Mouse (Mus musculus) G1E-ER4 (cell line): Measurements from ENCODE around the gene Slc38a1. TPM values are rescaled to one million over a fixed set of nuclear protein-coding genes. Genes with fewer than 3 reads are reported as not detected.

ENCODE experiments used
- GATA1 ChIP-seq: IDR thresholded peaks from one replicate; pipeline ENCODE4 v1.8.0; 2012; ENCODE audit warnings: low read length, inconsistent platforms
- polyA plus RNA-seq: library from polyadenylated mRNA; stranded (reverse); fragments of >175 nt; gene quantifications from 2 replicates; pipeline ENCODE4 v1.2.3, GENCODE M21; 2012

Gene Slc38a1
- polyA plus RNA-seq, 1 experiment = not detected

GRCm38 (mm10) chr15:96551569-96552380 lies 90.9 kb downstream of the Slc38a1 start:
- no peak for TF ChIP-seq GATA1

- no peak for TF ChIP-seq GATA1
These were observed 91.6 kb downstream of the Slc38a1 start for GRCm38 (mm10) chr15:96551107-96551506.

DNA sequence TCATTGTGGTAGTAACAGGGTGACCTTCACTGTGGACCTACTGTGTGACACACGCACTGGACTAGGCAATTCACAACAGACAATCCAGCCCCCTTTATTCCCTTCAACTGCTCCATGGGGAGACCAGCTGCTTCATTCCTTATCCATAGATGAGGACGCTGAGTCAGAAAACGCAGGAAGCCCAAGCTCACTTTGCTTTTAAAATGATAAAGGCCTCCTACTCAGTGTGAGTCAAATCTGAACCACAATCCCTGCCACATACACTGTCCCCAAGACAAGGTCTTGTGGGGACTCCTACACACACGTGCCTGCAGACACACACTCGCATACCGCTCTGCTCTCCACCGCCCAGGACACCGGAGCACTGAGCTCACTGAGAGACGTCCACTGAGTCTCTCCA lies 94.3 kb downstream of the Slc38a1 start:
- TF ChIP-seq GATA1 = no peak

DNA sequence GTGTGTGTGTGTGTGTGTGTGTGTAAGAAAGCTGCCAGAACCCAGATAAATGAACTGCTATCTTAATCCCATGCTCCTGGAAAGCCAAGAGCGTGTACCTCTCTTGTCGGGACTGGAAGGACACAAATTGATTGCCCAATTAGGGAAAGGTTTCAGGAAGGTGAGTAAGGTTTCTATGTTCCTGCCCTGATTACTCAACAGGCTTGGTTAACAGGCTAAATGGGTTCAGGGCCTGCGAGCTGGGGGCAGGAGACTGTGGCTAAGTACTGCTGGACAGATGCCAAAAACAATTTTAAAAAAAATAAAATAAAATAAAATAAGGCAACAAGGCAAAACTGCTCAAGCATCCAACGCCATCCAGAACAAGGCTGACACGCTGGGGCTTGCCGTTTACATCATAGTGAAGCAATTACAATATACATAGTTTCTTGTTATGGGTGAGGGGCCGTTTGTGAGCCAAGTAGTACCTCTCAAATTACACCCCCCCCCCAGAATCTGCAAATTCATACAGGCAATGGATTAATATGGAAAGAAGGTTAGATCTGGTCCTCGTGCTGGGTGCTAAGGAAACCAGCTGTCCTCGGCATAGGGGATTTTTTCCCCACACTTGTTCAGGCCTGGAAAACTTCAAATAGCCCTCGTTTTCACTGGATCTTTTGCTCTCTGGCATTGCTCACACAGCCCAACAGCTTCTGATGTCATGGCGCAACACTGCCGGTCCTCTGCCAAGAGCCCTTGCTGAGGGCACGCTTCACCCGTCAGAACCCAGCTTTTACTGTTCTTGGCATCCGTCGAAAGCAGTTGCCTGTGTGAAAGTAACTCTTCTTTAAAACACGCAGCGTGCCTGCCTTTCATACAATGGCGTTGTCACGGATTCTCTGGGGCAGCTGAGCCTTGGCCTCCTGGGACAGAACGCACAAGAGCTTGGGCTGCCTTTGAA lies 95.2 kb downstream of the Slc38a1 start:
- TF ChIP-seq GATA1 = no peak

DNA sequence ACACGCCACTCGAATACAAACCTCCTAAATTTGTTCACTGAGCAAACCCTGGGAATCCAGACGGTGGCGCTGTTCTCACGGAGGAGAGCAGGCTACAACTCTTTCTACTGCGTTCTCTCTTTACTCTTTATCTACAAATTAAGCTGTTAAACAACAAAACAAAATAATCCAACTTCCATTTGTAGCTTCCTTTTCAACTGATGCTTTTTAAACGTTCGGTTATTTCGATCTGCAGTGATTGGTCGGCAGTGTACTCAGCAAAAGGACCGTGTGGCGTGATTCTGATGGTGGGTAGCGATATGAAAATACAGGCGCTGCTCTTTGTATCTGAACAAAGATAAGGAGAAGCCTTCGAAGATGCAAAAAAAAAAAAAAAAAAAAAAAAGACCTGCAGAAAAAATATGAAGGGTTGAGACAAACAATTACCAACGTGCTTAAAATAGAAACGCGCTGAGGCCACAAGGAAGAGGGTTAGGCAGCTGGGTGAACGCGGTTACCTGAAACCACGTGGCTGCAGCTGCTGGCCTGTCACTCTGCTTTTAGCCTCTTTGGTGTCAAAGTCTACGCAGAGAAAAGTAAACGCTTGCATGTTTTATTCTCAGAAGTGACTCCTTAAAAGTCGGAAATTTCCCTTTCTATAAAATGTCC lies 99.4 kb downstream of the Slc38a1 start:
- TF ChIP-seq GATA1 = no peak

GRCm38 (mm10) chr15:96542135-96542534 lies 100.6 kb downstream of the Slc38a1 start:
- no peak for TF ChIP-seq GATA1

DNA sequence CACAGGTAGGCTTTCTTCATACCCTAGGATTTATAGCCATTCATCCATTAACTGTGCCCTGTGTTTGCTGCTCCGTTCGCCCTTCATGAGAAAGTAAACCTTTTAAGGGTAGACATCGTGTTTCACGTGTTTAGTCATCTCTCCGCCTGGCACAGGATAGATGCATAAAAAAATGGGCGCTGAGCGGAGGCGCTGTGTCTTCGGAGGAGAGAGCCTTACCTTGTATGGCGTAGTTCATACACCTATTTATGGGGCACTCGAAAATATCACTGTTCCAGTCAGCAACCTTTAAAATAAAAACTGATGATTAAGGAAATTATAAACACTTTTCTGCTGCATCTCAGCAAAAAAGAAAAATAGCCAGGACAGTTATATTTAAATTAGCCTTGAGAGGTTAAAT lies 105.4 kb downstream of the Slc38a1 start:
- no peak for TF ChIP-seq GATA1

DNA sequence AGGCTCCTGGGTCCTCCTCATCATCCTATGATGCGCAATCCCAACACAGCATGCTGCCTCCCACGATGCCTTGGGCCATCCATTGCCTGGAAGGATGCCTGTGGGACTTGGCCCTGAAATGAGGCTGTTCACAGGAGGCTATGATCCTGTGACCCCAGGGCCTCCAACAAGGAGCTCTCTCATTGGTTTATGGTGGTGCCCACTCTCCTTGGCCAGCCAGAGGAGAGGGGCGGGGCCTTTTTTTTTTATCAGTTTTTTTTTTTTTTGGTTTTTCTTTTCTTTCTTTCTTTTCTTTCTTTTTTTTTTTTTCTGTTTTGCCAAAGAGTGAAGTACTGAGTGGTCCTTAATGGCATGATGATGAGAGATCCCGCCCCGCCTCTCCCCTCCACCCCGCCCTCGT lies 106.3 kb downstream of the Slc38a1 start:
- TF ChIP-seq GATA1 = no peak

DNA sequence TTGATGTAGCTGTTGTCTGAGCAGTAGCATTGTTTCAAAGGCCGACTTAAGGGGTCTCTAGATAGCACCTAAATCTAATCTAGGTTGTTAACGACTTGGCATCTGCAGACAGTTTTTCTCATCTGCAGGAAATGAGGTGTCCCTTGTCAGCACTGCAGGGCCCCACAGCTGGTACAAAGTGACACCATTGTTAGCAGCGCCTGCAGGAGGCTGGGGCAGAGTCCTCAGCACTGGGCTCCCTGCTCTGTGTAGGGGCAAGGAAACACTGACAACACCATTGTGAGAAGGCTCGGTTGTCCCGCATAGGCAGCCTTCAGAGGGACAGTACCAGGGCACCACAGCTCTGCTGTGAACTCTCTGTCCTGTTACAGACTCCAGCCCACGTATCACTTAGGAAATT lies 115.0 kb downstream of the Slc38a1 start:
- TF ChIP-seq GATA1 = no peak

GRCm38 (mm10) chr15:96524239-96524738 lies 118.4 kb downstream of the Slc38a1 start:
- TF ChIP-seq GATA1 = no peak

Other genes starting within 250 kb of the Slc38a1 start
- 35.8 and 41.3 TPM in 2 replicates for gene Scaf11, start 182.1 kb downstream of the Slc38a1 start, polyA plus RNA-seq
- gene Slc38a2, start 56.8 kb upstream of the Slc38a1 start, polyA plus RNA-seq = 19.8 and 22.6 TPM in 2 replicates